Mouse (Mus musculus) kidney, embryonic 14.5 days (tissue): ENCODE measurements around the gene Phactr3. TPM values are rescaled to one million over a fixed set of nuclear protein-coding genes. Genes with fewer than 3 reads are reported as not detected.
A peak's percentile ranks its signal among the peaks of the same experiment; 100 is the strongest.
"Not testable (repeated sequence)": the region's sequence is repeated elsewhere in the genome, so short reads cannot be mapped to it uniquely, and the experiment has no call there.

Experiments used
- ATAC-seq: fragments of 200-750 bp; cut with Nextera tagmentation; 2 replicates; pipeline ENCODE4 v1.8.0; 2017; ENCODE audit warnings: moderate number of reproducible peaks, mild to moderate bottlenecking, moderate TSS enrichment, moderate library complexity; ENCODE audit not compliant: low FRiP score, low TSS enrichment
- H3K27ac ChIP-seq: fragments of 300-500 bp; sonication (generic); 2 replicates; pipeline ENCODE4 v1.5.1; 2014; ENCODE audit warnings: low read depth, mild to moderate bottlenecking, low read length, moderate library complexity, mixed read lengths
- H3K27me3 ChIP-seq: fragments of 300-500 bp; sonication (generic); 2 replicates; pipeline ENCODE4 v1.6.1; 2014; ENCODE audit warnings: mild to moderate bottlenecking, low read length; ENCODE audit not compliant: control insufficient read depth, insufficient read depth
- H3K36me3 ChIP-seq: fragments of 300-500 bp; sonication (generic); 2 replicates; pipeline ENCODE4 v1.6.1; 2014; ENCODE audit warnings: low read length, mixed read lengths; ENCODE audit not compliant: control insufficient read depth, insufficient read depth
- H3K4me1 ChIP-seq: fragments of 300-500 bp; sonication (generic); 2 replicates; pipeline ENCODE4 v1.6.1; 2014; ENCODE audit warnings: low read length, mixed read lengths; ENCODE audit not compliant: control insufficient read depth, insufficient read depth
- H3K4me2 ChIP-seq: fragments of 300-500 bp; sonication (generic); replicated peaks from 2 replicates; pipeline ENCODE4 v1.6.1; 2014; ENCODE audit warnings: low read depth, mild to moderate bottlenecking, low read length
- H3K4me3 ChIP-seq: fragments of 300-500 bp; sonication (generic); 2 replicates; pipeline ENCODE4 v1.5.1; 2014; ENCODE audit warnings: mild to moderate bottlenecking, low read length
- H3K9ac ChIP-seq: fragments of 300-500 bp; sonication (generic); 2 replicates; pipeline ENCODE4 v1.6.1; 2014; ENCODE audit warnings: low read depth, mild to moderate bottlenecking, low read length, moderate library complexity
- H3K9me3 ChIP-seq: fragments of 300-500 bp; sonication (generic); 2 replicates; pipeline ENCODE4 v1.6.1; 2016; ENCODE audit warnings: low read length; ENCODE audit not compliant: control insufficient read depth
- WGBS: fragments of 180-500 bp; shearing (Covaris S2); extraction: QIAGEN DNeasy Blood & Tissue Kit; methylation state at CpG from one replicate; pipeline ENCODE4 v1.1.7; 2014; 5-methylcytosine and 5-hydroxymethylcytosine counted together
- polyA plus RNA-seq: library from polyadenylated mRNA; unstranded; fragments of >200 nt; fragmentation: Nextera tagmentation; extraction: Ambion mirVana; gene quantifications from 2 replicates; pipeline ENCODE4 v1.2.1, GENCODE M21; 2014

The Phactr3 gene
- polyA plus RNA-seq, 1 experiment from 2014 or later, result 0.95 TPM

- no peak for ATAC-seq
- Histone ChIP-seq H3K4me3 (no peak overlapping the region), H3K27ac (no peak overlapping the region), H3K4me2 (no peak overlapping the region; the same call in 1 of the 2 replicates), H3K36me3 (no peaks in the 10 kb centered on the region), H3K27me3 (no peaks in the 10 kb centered on the region), H3K9ac (no peak overlapping the region), H3K4me1 (0 out of 2 replicates have a peak, but pooled peaks cover 7% of the 10 kb centered on the region), H3K9me3 (no peaks in the 10 kb centered on the region)
- WGBS, result 20% methylated on average over 5 of the region's 5 CpGs
These were observed 208.1 kb downstream of the Phactr3 start for GRCm38 (mm10) chr2:178326750-178327465.

DNA sequence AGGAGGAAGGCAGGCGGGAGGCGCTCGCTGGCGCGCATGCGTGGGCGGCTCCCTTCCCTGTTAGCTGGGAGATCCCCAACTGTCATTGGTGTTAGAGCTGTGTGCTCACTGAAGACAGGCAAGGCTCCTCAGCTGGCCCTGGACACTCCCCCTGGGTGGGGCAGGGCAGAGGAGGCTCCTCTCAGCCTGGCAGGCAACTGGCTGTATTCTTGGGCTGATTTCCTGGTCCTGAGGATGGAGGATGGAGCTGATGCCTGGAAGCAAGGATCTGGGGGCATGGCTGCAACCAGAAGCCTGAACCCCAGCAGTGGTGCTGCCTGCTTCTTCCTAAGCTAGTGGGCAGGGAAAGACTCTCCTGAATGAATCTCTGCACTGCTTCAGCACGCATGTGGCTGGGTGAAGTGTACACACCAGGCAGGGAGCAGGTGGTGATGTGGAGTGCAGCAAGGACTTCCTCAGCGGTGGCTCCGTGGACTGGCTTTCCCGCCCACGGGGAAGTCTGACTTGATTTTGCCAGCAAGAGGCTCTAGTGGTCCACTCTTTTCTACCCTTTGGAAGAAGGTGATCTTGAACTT is 208.8 kb downstream of the Phactr3 start:
- Histone ChIP-seq H3K9ac (no peak overlapping the region), H3K27ac (no peak overlapping the region), H3K9me3 (no peaks in the 10 kb centered on the region), H3K4me1 (0 out of 2 replicates have a peak, but pooled peaks cover 7% of the 10 kb centered on the region), H3K4me3 (no peak overlapping the region), H3K4me2 (no peak overlapping the region), H3K36me3 (no peaks in the 10 kb centered on the region), H3K27me3 (no peaks in the 10 kb centered on the region)
- ATAC-seq, result peak; percentile 97
- WGBS, result 18% methylated on average over 12 of the region's 12 CpGs

DNA sequence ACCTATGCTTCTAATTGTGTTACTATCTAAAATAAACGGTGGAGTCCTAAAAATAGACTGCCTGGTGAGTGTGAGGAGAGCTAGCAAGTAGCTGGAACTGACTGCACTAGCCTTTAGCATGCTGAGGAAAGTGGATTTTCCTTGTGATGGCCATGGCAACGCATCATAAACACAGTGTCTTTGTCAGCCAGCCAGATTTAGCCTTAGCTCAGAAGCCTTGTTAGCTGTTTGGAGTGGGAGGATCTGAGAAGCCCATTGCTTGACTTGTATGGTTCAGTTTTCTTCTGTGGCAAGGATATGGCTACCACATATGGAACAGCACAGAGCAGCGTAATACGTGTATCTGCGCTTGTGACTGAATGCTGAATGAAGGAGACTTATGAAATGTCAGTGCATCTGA is 210.8 kb downstream of the Phactr3 start:
- no peak for ATAC-seq
- 93% methylated on average over 5 of the region's 5 CpGs for WGBS
- Histone ChIP-seq H3K27me3 (no peaks in the 10 kb centered on the region), H3K36me3 (no peaks in the 10 kb centered on the region), H3K4me2 (no peak overlapping the region), H3K9me3 (no peaks in the 10 kb centered on the region), H3K27ac (no peak overlapping the region), H3K4me1 (0 out of 2 replicates have a peak, but pooled peaks cover 7% of the 10 kb centered on the region), H3K4me3 (no peak overlapping the region), H3K9ac (no peak overlapping the region)

GRCm38 (mm10) chr2:178329986-178330385 is 211.2 kb downstream of the Phactr3 start:
- Histone ChIP-seq H3K27ac (no peak overlapping the region), H3K4me3 (no peak overlapping the region), H3K9ac (no peak overlapping the region), H3K9me3 (no peaks in the 10 kb centered on the region), H3K4me2 (no peak overlapping the region), H3K36me3 (no peaks in the 10 kb centered on the region), H3K4me1 (0 out of 2 replicates have a peak, but pooled peaks cover 7% of the 10 kb centered on the region), H3K27me3 (no peaks in the 10 kb centered on the region)
- WGBS, result 59% methylated on average over 1 of the region's 1 CpGs
- ATAC-seq, result no peak

- WGBS, result 49% methylated on average over 1 of the region's 1 CpGs
- H3K4me3 ChIP-seq, result no peak overlapping the region
- no peaks in the 10 kb centered on the region for H3K36me3 ChIP-seq
- no peaks in the 10 kb centered on the region for H3K27me3 ChIP-seq
- no peaks in the 10 kb centered on the region for H3K4me1 ChIP-seq
- no peak for ATAC-seq
- no peak overlapping the region for H3K4me2 ChIP-seq
- no peak overlapping the region for H3K27ac ChIP-seq
- H3K9ac ChIP-seq, result no peak overlapping the region
- no peaks in the 10 kb centered on the region for H3K9me3 ChIP-seq
These were observed 219.1 kb downstream of the Phactr3 start for GRCm38 (mm10) chr2:178337878-178338277.

- no peaks in the 10 kb centered on the region for H3K27me3 ChIP-seq
- 2% methylated on average over 2 of the region's 2 CpGs for WGBS
- no peak overlapping the region for H3K9ac ChIP-seq
- no peaks in the 10 kb centered on the region for H3K36me3 ChIP-seq
- no peak overlapping the region for H3K4me2 ChIP-seq
- ATAC-seq, result no peak
- H3K4me1 ChIP-seq, result no peaks in the 10 kb centered on the region
- H3K27ac ChIP-seq, result no peak overlapping the region
- no peak overlapping the region for H3K4me3 ChIP-seq
- no peaks in the 10 kb centered on the region for H3K9me3 ChIP-seq
These were observed 220.3 kb downstream of the Phactr3 start for GRCm38 (mm10) chr2:178339044-178339443.

DNA sequence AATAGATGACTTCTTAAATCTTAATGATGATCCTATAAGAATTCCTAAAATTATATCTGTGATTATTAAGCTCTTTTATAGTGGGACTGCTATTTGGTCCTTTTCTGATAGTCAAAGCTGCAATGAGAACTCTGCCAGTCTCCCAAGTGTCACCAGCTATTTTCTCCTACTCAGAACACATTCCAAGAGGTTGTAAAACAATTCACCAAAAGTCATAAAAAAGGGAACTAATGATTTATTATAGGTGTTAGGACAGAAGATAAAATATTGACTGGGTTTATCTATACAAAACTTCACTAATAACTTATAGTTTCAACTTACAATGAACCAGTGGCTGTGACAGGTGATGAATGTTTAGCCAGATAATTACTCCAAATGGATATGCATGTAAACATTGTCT is 223.3 kb downstream of the Phactr3 start:
- H3K27ac ChIP-seq, H3K36me3 ChIP-seq, H3K4me3 ChIP-seq, H3K9ac ChIP-seq, ATAC-seq, H3K4me2 ChIP-seq, H3K4me1 ChIP-seq, H3K9me3 ChIP-seq, H3K27me3 ChIP-seq: not testable (repeated sequence)

GRCm38 (mm10) chr2:178342597-178342996 is 223.8 kb downstream of the Phactr3 start:
- no peaks in the 10 kb centered on the region for H3K9me3 ChIP-seq
- H3K27ac ChIP-seq, result no peak overlapping the region
- no peak overlapping the region for H3K9ac ChIP-seq
- 61% methylated on average over 4 of the region's 4 CpGs for WGBS
- no peak overlapping the region for H3K4me3 ChIP-seq
- no peaks in the 10 kb centered on the region for H3K27me3 ChIP-seq
- no peak overlapping the region for H3K4me2 ChIP-seq
- H3K36me3 ChIP-seq, result no peaks in the 10 kb centered on the region
- ATAC-seq, result no peak
- H3K4me1 ChIP-seq, result no peaks in the 10 kb centered on the region
